Mouse (Mus musculus): ENCODE data around the gene Myl6b. TPM values are rescaled to one million over a fixed set of nuclear protein-coding genes. Genes with fewer than 3 reads are reported as not detected.
"Not testable (repeated sequence)": the region's sequence is repeated elsewhere in the genome, so short reads cannot be mapped to it uniquely, and the experiment has no call there.

Gene Myl6b
- polyA plus RNA-seq, 1 experiment from 2014 or later = 7.1 TPM

DNA sequence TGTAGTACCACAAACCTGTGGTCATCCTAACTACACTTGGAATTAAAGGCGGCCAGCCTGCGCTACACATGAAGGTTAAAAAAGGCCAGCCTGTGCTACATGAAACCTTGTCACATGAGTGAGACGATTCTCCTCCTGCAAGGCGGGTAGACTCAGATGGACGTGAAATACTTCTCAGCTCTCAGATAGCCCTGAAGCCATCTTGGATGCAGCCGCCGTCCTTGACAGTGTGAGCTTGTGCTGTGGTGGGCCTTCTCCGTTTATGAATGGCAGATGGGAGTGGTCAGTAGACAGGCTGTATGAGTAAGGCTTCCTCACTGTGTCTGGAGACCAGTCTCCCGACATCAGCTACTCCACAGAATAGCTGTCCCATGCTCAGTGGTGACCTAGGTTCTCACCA lies 10.7 kb upstream of the Myl6b start:
- Histone ChIP-seq H3K4me3 (ENCODE audit: low read length) (no peak overlapping the region), H3K27me3 (replicated peaks; ENCODE audit: control insufficient read depth, insufficient read depth, low read length) (no peaks in the 10 kb centered on the region), H3K36me3 (ENCODE audit: control insufficient read depth, insufficient read depth, low read length) (peaks cover 9% of the 10 kb centered on the region; the same call in 1 of the 2 replicates), H3K9me3 (ENCODE audit: control insufficient read depth, low read length) (no peaks in the 10 kb centered on the region), H3K27ac (ENCODE audit: low read depth, low read length) (no peak overlapping the region), H3K4me1 (ENCODE audit: control insufficient read depth, insufficient read depth, low read depth, low read length) (no peaks in the 10 kb centered on the region), H3K9ac (ENCODE audit: low read depth, low read length) (no peak overlapping the region), H3K4me2 (ENCODE audit: low read length) (no peak overlapping the region)
- ATAC-seq = no peak
- 86% methylated on average over 9 of the region's 9 CpGs for WGBS

DNA sequence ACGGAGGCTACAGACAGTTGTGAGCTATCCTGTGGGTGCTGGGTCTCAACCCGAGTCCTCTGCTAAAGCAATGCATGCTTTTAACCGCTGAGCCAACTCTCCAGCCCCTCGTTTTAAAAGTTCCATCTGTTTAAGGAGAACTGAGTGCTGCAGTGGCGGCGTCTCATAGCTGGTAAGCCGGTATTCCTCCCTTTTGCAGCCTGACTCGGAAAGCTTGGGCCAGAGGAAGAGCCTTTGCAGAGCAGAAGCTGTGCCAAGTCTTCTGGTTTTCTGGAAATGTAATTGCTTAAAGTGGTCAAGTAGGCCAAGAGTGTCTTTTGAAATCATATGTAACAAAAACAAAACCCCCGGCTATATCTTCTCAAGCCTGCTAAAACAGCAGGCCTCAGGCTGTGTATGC lies 9.8 kb upstream of the Myl6b start:
- H3K4me2 ChIP-seq (ENCODE audit: low read length) = no peak overlapping the region
- 82% methylated on average over 9 of the region's 9 CpGs for WGBS
- no peak for ATAC-seq
- no peaks in the 10 kb centered on the region for H3K4me1 ChIP-seq (ENCODE audit: control insufficient read depth, insufficient read depth, low read depth, low read length)
- H3K9me3 ChIP-seq (ENCODE audit: control insufficient read depth, low read length) = no peaks in the 10 kb centered on the region
- H3K9ac ChIP-seq (ENCODE audit: low read depth, low read length) = no peak overlapping the region
- no peak overlapping the region for H3K4me3 ChIP-seq (ENCODE audit: low read length)
- no peaks in the 10 kb centered on the region for H3K27me3 ChIP-seq (replicated peaks; ENCODE audit: control insufficient read depth, insufficient read depth, low read length)
- H3K27ac ChIP-seq (ENCODE audit: low read depth, low read length) = no peak overlapping the region
- peaks cover 9% of the 10 kb centered on the region; the same call in 1 of the 2 replicates for H3K36me3 ChIP-seq (ENCODE audit: control insufficient read depth, insufficient read depth, low read length)

DNA sequence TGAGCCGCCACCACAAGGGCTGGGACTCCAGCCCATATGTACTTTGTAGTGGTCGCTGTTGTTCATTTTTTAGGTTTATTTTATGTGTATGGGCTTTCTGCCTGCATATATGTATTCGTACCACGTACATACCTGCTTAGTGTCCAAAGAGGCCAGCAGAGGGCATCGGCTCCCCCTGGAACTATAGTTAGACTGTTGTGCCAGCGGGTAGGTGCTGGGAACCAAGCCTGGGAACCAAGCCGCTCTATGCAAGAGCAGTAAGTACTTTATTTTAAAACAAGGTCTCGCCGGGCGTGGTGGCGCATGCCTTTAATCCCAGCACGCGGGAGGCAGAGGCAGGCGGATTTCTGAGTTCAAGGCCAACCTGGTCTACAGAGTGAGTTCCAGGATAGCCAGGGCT lies 7.5 kb upstream of the Myl6b start:
- 95% methylated on average over 14 of the region's 14 CpGs for WGBS
- ATAC-seq = no peak
- no peak overlapping the region for H3K9ac ChIP-seq (ENCODE audit: low read depth, low read length)
- H3K4me1 ChIP-seq (ENCODE audit: control insufficient read depth, insufficient read depth, low read depth, low read length) = no peaks in the 10 kb centered on the region
- no peak overlapping the region for H3K27ac ChIP-seq (ENCODE audit: low read depth, low read length)
- peaks cover 6% of the 10 kb centered on the region; the same call in 1 of the 2 replicates for H3K36me3 ChIP-seq (ENCODE audit: control insufficient read depth, insufficient read depth, low read length)
- no peak overlapping the region for H3K4me3 ChIP-seq (ENCODE audit: low read length)
- H3K4me2 ChIP-seq (ENCODE audit: low read length) = no peak overlapping the region
- no peaks in the 10 kb centered on the region for H3K9me3 ChIP-seq (ENCODE audit: control insufficient read depth, low read length)
- H3K27me3 ChIP-seq (replicated peaks; ENCODE audit: control insufficient read depth, insufficient read depth, low read length) = no peaks in the 10 kb centered on the region

DNA sequence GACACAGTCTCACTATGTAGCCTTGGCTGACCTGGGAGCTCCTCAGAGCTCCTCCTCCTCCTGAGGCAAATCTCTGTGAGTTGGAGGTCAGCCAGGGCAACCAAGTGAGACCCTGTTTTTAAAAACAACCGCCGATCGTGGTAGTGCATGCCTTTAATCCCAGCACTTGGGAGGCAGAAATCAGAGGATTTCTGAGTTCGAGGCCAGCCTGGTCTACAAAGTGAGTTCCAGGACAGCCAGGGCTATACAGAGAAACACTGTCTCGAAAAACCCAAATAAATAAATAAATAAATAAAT lies 6.8 kb upstream of the Myl6b start:
- not testable (repeated sequence) for H3K27me3 ChIP-seq (replicated peaks; ENCODE audit: control insufficient read depth, insufficient read depth, low read length); H3K9me3 ChIP-seq (ENCODE audit: control insufficient read depth, low read length); H3K4me2 ChIP-seq (ENCODE audit: low read length); H3K36me3 ChIP-seq (ENCODE audit: control insufficient read depth, insufficient read depth, low read length); ATAC-seq; H3K4me1 ChIP-seq (ENCODE audit: control insufficient read depth, insufficient read depth, low read depth, low read length); H3K9ac ChIP-seq (ENCODE audit: low read depth, low read length); H3K4me3 ChIP-seq (ENCODE audit: low read length); H3K27ac ChIP-seq (ENCODE audit: low read depth, low read length)
- WGBS = 90% methylated on average over 5 of the region's 5 CpGs

DNA sequence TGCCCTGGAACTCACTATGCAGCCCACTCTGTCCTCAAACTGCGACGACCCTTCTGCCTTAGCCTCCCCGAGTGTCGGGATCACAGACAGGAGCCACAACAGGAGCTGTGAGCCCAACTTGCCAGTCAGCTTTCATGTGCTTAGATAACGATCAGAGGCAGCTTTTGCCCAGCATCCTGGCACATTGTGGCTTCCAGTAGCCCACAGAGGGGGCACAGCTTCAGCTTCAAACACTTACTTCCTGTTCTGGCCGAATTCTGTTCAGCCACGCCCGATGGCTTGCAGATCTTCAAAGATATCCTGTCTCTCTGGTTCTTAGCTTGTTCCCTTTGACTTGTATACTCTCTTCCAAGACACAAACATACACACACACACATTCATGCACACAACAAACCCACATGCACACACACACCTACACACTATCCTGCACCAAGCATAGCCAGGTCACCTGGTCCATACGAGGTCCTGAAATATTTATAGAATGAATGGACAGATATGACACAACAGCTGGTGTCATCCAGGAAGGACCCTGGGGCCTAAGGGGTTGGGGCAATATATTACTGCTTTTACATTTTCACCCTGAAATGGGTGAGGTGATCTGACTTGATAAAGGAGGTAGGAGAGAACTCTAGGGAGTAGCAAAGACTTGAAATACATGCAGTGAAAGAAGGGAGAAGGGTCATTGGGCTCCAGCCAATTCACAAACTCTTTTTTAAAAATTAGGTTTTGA lies 6.3 kb upstream of the Myl6b start:
- H3K9me3 ChIP-seq (ENCODE audit: control insufficient read depth, low read length) = no peaks in the 10 kb centered on the region
- H3K27ac ChIP-seq (ENCODE audit: low read depth, low read length) = no peak overlapping the region
- H3K9ac ChIP-seq (ENCODE audit: low read depth, low read length) = no peak overlapping the region
- H3K4me3 ChIP-seq (ENCODE audit: low read length) = no peak overlapping the region
- H3K4me1 ChIP-seq (ENCODE audit: control insufficient read depth, insufficient read depth, low read depth, low read length) = no peaks in the 10 kb centered on the region
- H3K4me2 ChIP-seq (ENCODE audit: low read length) = no peak overlapping the region
- WGBS = 85% methylated on average over 9 of the region's 9 CpGs
- no peak for ATAC-seq
- 0 out of 2 replicates have a peak, but pooled peaks cover 3% of the 10 kb centered on the region for H3K36me3 ChIP-seq (ENCODE audit: control insufficient read depth, insufficient read depth, low read length)
- H3K27me3 ChIP-seq (replicated peaks; ENCODE audit: control insufficient read depth, insufficient read depth, low read length) = no peaks in the 10 kb centered on the region

DNA sequence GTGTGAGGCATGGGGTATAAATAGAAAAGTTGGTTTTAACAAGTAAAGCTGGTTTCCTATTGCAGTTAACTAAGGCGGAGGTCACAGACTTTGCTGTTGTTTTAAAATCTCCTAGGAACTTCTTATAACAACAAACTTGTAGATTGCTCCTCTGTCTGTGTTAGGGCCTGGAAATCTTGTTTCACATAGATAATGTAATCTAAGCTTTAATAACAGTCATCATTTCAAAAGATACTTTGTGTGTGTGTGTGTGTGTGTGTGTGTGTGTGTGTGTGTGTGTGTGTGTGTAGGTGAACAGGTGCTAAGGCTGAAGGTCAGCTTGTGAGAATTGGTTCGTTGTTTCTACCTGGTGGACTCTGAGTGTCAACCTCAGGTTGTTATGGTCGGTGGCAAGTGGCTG lies 5.5 kb upstream of the Myl6b start:
- WGBS = 84% methylated on average over 3 of the region's 3 CpGs
- ATAC-seq = no peak

DNA sequence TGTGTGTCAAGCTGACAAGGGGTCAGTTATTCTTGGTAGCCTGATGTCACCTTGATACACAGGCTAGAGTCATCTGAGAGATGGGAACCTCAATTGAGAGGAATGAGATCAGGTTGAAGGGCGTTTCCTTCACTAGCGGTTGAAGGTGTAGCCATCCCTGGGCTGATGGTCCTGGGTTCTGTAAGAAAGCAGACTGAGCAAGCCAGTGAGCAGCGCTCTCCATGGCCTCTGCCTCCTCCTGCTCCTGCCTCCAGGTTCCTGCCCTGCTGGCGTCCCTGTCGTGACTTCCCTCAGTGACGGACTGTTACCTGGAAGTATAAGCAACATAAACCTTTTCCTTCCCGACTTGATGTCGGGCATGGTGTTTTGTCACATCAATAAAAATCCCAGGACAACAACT lies 5.0 kb upstream of the Myl6b start:
- H3K36me3 ChIP-seq (ENCODE audit: control insufficient read depth, insufficient read depth, low read length) = no peaks in the 10 kb centered on the region
- H3K27ac ChIP-seq (ENCODE audit: low read depth, low read length) = no peak overlapping the region
- no peaks in the 10 kb centered on the region for H3K9me3 ChIP-seq (ENCODE audit: control insufficient read depth, low read length)
- no peak overlapping the region for H3K4me2 ChIP-seq (ENCODE audit: low read length)
- no peak overlapping the region for H3K4me3 ChIP-seq (ENCODE audit: low read length)
- H3K4me1 ChIP-seq (ENCODE audit: control insufficient read depth, insufficient read depth, low read depth, low read length) = peaks cover 4% of the 10 kb centered on the region
- WGBS = 80% methylated on average over 8 of the region's 8 CpGs
- H3K27me3 ChIP-seq (replicated peaks; ENCODE audit: control insufficient read depth, insufficient read depth, low read length) = no peaks in the 10 kb centered on the region
- ATAC-seq = no peak
- no peak overlapping the region for H3K9ac ChIP-seq (ENCODE audit: low read depth, low read length)

More for the DNA sequence above, 5.5 kb upstream of the Myl6b start:
- H3K36me3 ChIP-seq (ENCODE audit: control insufficient read depth, insufficient read depth, low read length) = no peaks in the 10 kb centered on the region
- H3K27me3 ChIP-seq (replicated peaks; ENCODE audit: control insufficient read depth, insufficient read depth, low read length) = no peaks in the 10 kb centered on the region
- no peak overlapping the region for H3K4me3 ChIP-seq (ENCODE audit: low read length)
- H3K27ac ChIP-seq (ENCODE audit: low read depth, low read length) = no peak overlapping the region
- H3K4me2 ChIP-seq (ENCODE audit: low read length) = no peak overlapping the region
- peaks cover 4% of the 10 kb centered on the region for H3K4me1 ChIP-seq (ENCODE audit: control insufficient read depth, insufficient read depth, low read depth, low read length)
- no peaks in the 10 kb centered on the region for H3K9me3 ChIP-seq (ENCODE audit: control insufficient read depth, low read length)
- no peak overlapping the region for H3K9ac ChIP-seq (ENCODE audit: low read depth, low read length)

DNA sequence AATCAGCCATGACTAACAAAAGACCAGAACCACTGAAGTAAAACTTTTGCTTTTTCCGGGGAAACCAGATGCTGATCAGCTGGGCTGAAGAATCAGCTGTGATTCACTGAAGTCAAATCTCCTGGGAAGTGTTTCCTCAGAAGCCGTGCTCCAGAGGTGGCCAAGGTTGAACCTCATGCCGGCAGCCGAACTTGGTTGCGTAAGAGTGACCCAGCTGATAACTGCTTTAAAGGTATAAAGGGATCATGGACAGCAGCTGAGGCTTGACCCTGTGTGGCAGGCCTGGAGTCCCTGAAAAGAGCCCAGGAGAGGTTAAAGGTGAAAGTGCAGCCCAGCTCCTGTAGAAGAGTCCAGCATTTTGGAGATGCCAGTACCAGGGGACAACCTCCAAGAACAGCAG lies 3.9 kb upstream of the Myl6b start:
- WGBS = 78% methylated on average over 5 of the region's 5 CpGs
- no peak for ATAC-seq
- no peak overlapping the region for H3K27ac ChIP-seq (ENCODE audit: low read depth, low read length)
- H3K9me3 ChIP-seq (ENCODE audit: control insufficient read depth, low read length) = no peaks in the 10 kb centered on the region
- H3K27me3 ChIP-seq (replicated peaks; ENCODE audit: control insufficient read depth, insufficient read depth, low read length) = no peaks in the 10 kb centered on the region
- peaks cover 13% of the 10 kb centered on the region for H3K4me1 ChIP-seq (ENCODE audit: control insufficient read depth, insufficient read depth, low read depth, low read length)
- no peak overlapping the region for H3K4me3 ChIP-seq (ENCODE audit: low read length)
- H3K9ac ChIP-seq (ENCODE audit: low read depth, low read length) = no peak overlapping the region
- H3K36me3 ChIP-seq (ENCODE audit: control insufficient read depth, insufficient read depth, low read length) = no peaks in the 10 kb centered on the region
- no peak overlapping the region for H3K4me2 ChIP-seq (ENCODE audit: low read length)

DNA sequence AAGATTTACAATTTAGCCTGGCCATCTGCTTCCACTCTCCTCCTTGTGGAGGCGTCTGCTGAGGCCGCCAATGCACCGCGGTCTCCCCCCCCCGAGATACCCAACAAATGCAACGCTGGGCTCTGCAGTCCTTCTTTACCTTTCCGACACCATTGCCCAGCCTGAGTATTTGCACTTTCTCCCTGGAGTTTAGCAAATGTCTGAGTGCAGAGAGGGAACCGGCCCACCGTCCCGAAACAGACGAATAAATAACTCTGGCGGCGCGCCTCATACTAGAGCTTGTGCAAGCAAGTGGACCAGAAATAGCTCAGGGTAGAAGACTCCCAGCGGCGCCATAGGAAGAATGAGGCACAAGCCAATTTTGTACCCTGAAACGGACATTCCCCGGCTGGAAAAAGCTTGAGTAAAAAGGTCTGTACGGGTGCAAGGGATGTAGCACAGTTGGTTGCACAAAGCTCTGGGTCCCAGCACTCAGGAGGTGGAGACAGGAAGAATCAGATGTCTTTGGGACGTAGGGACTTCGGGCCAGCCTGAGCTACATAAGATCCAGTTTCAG lies 709 bp upstream of the Myl6b start:
- Histone ChIP-seq H3K36me3 (ENCODE audit: control insufficient read depth, insufficient read depth, low read length) (no peaks in the 10 kb centered on the region), H3K9me3 (ENCODE audit: control insufficient read depth, low read length) (no peaks in the 10 kb centered on the region), H3K9ac (ENCODE audit: low read depth, low read length) (peak overlapping the region; percentile 69), H3K27ac (ENCODE audit: low read depth, low read length) (peak overlapping the region; percentile 82), H3K27me3 (replicated peaks; ENCODE audit: control insufficient read depth, insufficient read depth, low read length) (no peaks in the 10 kb centered on the region), H3K4me1 (ENCODE audit: control insufficient read depth, insufficient read depth, low read depth, low read length) (peaks cover 25% of the 10 kb centered on the region), H3K4me3 (ENCODE audit: low read length) (peak overlapping the region; percentile 64), H3K4me2 (ENCODE audit: low read length) (peak overlapping the region; percentile 79)
- peak; percentile 38 for ATAC-seq
- WGBS = 1% methylated on average over 21 of the region's 21 CpGs

Measured in hindbrain, embryonic 16.5 days (tissue).